In genomic region chr7:30558656-30559442, GRCm38 (mm10) we compare ENCODE assay signal across 8 mouse cellular contexts. TPM values are rescaled to one million over a fixed set of nuclear protein-coding genes. Genes with fewer than 3 reads are reported as not detected.
A peak's percentile ranks its signal among the peaks of the same experiment; 100 is the strongest.
DNase-seq lines count a peak whose midpoint lies in the region; ATAC-seq and TF ChIP-seq lines count a peak whose summit lies in the region.

No protein-coding gene starts in this region.

- no peaks in the 10 kb centered on the region for H3K27me3 ChIP-seq in embryonic facial prominence, embryonic 11.5 days (ENCODE audit: control insufficient read depth, insufficient read depth, low read length)
- H3K27me3 ChIP-seq in hindbrain, postnatal 0 days (ENCODE audit: insufficient read depth, low read length): no peaks in the 10 kb centered on the region
- H3K27me3 ChIP-seq in midbrain, embryonic 15.5 days (replicated peaks): no peaks in the 10 kb centered on the region

- peak overlapping the region; percentile 74 for H3K9ac ChIP-seq in embryonic facial prominence, embryonic 11.5 days (replicated peaks; ENCODE audit: low read length)
- H3K9ac ChIP-seq in hindbrain, postnatal 0 days (replicated peaks; ENCODE audit: low read length): peak overlapping the region; percentile 64
- H3K9ac ChIP-seq in midbrain, embryonic 15.5 days: peak overlapping the region; percentile 70

- ATAC-seq in embryonic facial prominence, embryonic 11.5 days (replicated peaks; ENCODE audit: insufficient number of reproducible peaks, low FRiP score, low TSS enrichment, low read depth): no peak
- ATAC-seq in hindbrain, postnatal 0 days: no peak
- ATAC-seq in midbrain, embryonic 15.5 days (replicated peaks): no peak
- no peak for ATAC-seq in monocyte, adult 5-6 weeks (replicated peaks; ENCODE audit: insufficient number of reproducible peaks, low FRiP score, low TSS enrichment, poor library complexity, severe bottlenecking)

- H3K4me3 ChIP-seq in lung, adult 2 months (replicated peaks; ENCODE audit: extremely low read depth, low read depth, low read length): peak overlapping the region; percentile 68
- H3K4me3 ChIP-seq in embryonic facial prominence, embryonic 11.5 days (ENCODE audit: low read depth, low read length): peak overlapping the region; percentile 62
- peak overlapping the region; percentile 60 for H3K4me3 ChIP-seq in hindbrain, postnatal 0 days (ENCODE audit: low read length)
- H3K4me3 ChIP-seq in midbrain, embryonic 15.5 days: peak overlapping the region; percentile 60

- peaks cover 6% of the 10 kb centered on the region for H3K4me1 ChIP-seq in lung, adult 2 months (ENCODE audit: control insufficient read depth, insufficient read depth, low read length)
- H3K4me1 ChIP-seq in embryonic facial prominence, embryonic 11.5 days (ENCODE audit: control insufficient read depth, insufficient read depth, low read length): no peaks in the 10 kb centered on the region
- peaks cover 10% of the 10 kb centered on the region for H3K4me1 ChIP-seq in hindbrain, postnatal 0 days (ENCODE audit: insufficient read depth, low read length)
- peaks cover 30% of the 10 kb centered on the region for H3K4me1 ChIP-seq in midbrain, embryonic 15.5 days

- H3K4me2 ChIP-seq in embryonic facial prominence, embryonic 11.5 days (ENCODE audit: low read depth, low read length): peak overlapping the region; percentile 88
- H3K4me2 ChIP-seq in hindbrain, postnatal 0 days (ENCODE audit: low read depth, low read length): peak overlapping the region; percentile 99
- H3K4me2 ChIP-seq in midbrain, embryonic 15.5 days: peak overlapping the region; percentile 97

- no peaks in the 10 kb centered on the region for H3K9me3 ChIP-seq in embryonic facial prominence, embryonic 11.5 days (replicated peaks; ENCODE audit: control insufficient read depth, low read length)
- H3K9me3 ChIP-seq in hindbrain, postnatal 0 days (ENCODE audit: low read length): no peaks in the 10 kb centered on the region
- H3K9me3 ChIP-seq in midbrain, embryonic 15.5 days: no peaks in the 10 kb centered on the region

- TF ChIP-seq POLR2A in lung, adult 2 months (IDR thresholded peaks at IDR 0.05; ENCODE audit: borderline replicate concordance, extremely low read depth, low read depth, low read length): no peak

- no peak overlapping the region for H3K27ac ChIP-seq in embryonic facial prominence, embryonic 11.5 days (replicated peaks; ENCODE audit: low read depth, low read length)
- peak overlapping the region; percentile 71; the same call in 1 of the 2 replicates for H3K27ac ChIP-seq in hindbrain, postnatal 0 days
- H3K27ac ChIP-seq in midbrain, embryonic 15.5 days: peak overlapping the region; percentile 71

- WGBS in lung, adult 2 months: 8% methylated on average over 12 of the region's 12 CpGs
- WGBS in embryonic facial prominence, embryonic 11.5 days: 15% methylated on average over 12 of the region's 12 CpGs
- WGBS in hindbrain, postnatal 0 days: 14% methylated on average over 12 of the region's 12 CpGs
- 17% methylated on average over 12 of the region's 12 CpGs for WGBS in midbrain, embryonic 15.5 days

- no peak for DNase-seq in lung, adult 2 months
- no peak for DNase-seq in lung, postnatal 14 days
- DNase-seq in embryonic facial prominence, embryonic 11.5 days (ENCODE audit: low spot score): no peak
- DNase-seq in hindbrain, postnatal 0 days (ENCODE audit: low spot score): no peak
- DNase-seq in Muller cell, postnatal 12 days (ENCODE audit: inconsistent ontology term): no peak
- DNase-seq in gastrocnemius, postnatal 25 days: no peak

- peaks cover 10% of the 10 kb centered on the region for H3K36me3 ChIP-seq in embryonic facial prominence, embryonic 11.5 days (replicated peaks; ENCODE audit: control insufficient read depth, insufficient read depth, low read depth, low read length)
- peaks cover 19% of the 10 kb centered on the region for H3K36me3 ChIP-seq in hindbrain, postnatal 0 days (ENCODE audit: insufficient read depth, low read length)
- peaks cover 28% of the 10 kb centered on the region; the same call in 1 of the 2 replicates for H3K36me3 ChIP-seq in midbrain, embryonic 15.5 days (replicated peaks)

- no peak for TF ChIP-seq CTCF in lung, adult 2 months (IDR thresholded peaks at IDR 0.05; ENCODE audit: insufficient read depth, low read length)
- no peak for TF ChIP-seq CTCF in hindbrain, postnatal 0 days (IDR thresholded peaks at IDR 0.05; ENCODE audit: low read depth)

RNA-seq across cellular contexts. Expression of gene Lin37, which starts 0.8 kb away (rescaled TPM):
- 27.1 and 29.4 TPM in 2 replicates for polyA plus RNA-seq in lung, adult 2 months (2012; rRNA removed)
- polyA plus RNA-seq in embryonic facial prominence, embryonic 11.5 days (2014; fragmentation: Nextera tagmentation; extraction: Ambion mirVana): 40.2 and 44.8 TPM in 2 replicates
- total RNA-seq in hindbrain, postnatal 0 days (2014; rRNA removed): 14.3 and 21.0 TPM in 2 replicates
- polyA plus RNA-seq in hindbrain, postnatal 0 days (2015; fragmentation: Nextera tagmentation; extraction: Ambion mirVana): 45.0 and 48.0 TPM in 2 replicates
- 53.6 and 63.8 TPM in 2 replicates for polyA plus RNA-seq in midbrain, embryonic 15.5 days (2015; fragmentation: Nextera tagmentation; extraction: Ambion mirVana)
- total RNA-seq in monocyte, adult 5-6 weeks (2017): 8.1 to 26.1 TPM (median 10.0 TPM) in 3 replicates
- 10 to 100 TPM in 1 of 2 experiments, 1 to 10 TPM in 1; 8.4 to 10.3 TPM for total RNA-seq in gastrocnemius, postnatal 25 days (2021)

RNA-seq across cellular contexts. Expression of gene U2af1l4, which starts 4.3 kb away (rescaled TPM):
- polyA plus RNA-seq in lung, adult 2 months (2012; rRNA removed): 47.6 and 50.1 TPM in 2 replicates
- polyA plus RNA-seq in embryonic facial prominence, embryonic 11.5 days (2014; fragmentation: Nextera tagmentation; extraction: Ambion mirVana): 99.9 and 102 TPM in 2 replicates
- total RNA-seq in hindbrain, postnatal 0 days (2014; rRNA removed): 41.7 and 53.4 TPM in 2 replicates
- polyA plus RNA-seq in hindbrain, postnatal 0 days (2015; fragmentation: Nextera tagmentation; extraction: Ambion mirVana): 103 and 104 TPM in 2 replicates
- 87.2 and 90.7 TPM in 2 replicates for polyA plus RNA-seq in midbrain, embryonic 15.5 days (2015; fragmentation: Nextera tagmentation; extraction: Ambion mirVana)
- total RNA-seq in monocyte, adult 5-6 weeks (2017): 66.7 to 101 TPM (median 99.2 TPM) in 3 replicates
- total RNA-seq in gastrocnemius, postnatal 25 days (2021): 10 to 100 TPM; 54.1 to 55.6 TPM

RNA-seq across cellular contexts. Expression of gene Gm49396, which starts 4.3 kb away (rescaled TPM):
- polyA plus RNA-seq in lung, adult 2 months (2012; rRNA removed): 2.2 and 3.9 TPM in 2 replicates
- 5.9 and 7.0 TPM in 2 replicates for polyA plus RNA-seq in embryonic facial prominence, embryonic 11.5 days (2014; fragmentation: Nextera tagmentation; extraction: Ambion mirVana)
- 2.9 and 3.7 TPM in 2 replicates for total RNA-seq in hindbrain, postnatal 0 days (2014; rRNA removed)
- 6.4 and 7.0 TPM in 2 replicates for polyA plus RNA-seq in hindbrain, postnatal 0 days (2015; fragmentation: Nextera tagmentation; extraction: Ambion mirVana)
- 18.5 and 20.7 TPM in 2 replicates for polyA plus RNA-seq in midbrain, embryonic 15.5 days (2015; fragmentation: Nextera tagmentation; extraction: Ambion mirVana)
- total RNA-seq in monocyte, adult 5-6 weeks (2017): 3.5 to 14.5 TPM (median 11.1 TPM) in 3 replicates
- total RNA-seq in gastrocnemius, postnatal 25 days (2021): 1 to 10 TPM; 1.6 to 2.2 TPM

RNA-seq across cellular contexts. Expression of gene Psenen, which starts 4.6 kb away (rescaled TPM):
- 92.5 and 133 TPM in 2 replicates for polyA plus RNA-seq in lung, adult 2 months (2012; rRNA removed)
- polyA plus RNA-seq in embryonic facial prominence, embryonic 11.5 days (2014; fragmentation: Nextera tagmentation; extraction: Ambion mirVana): 108 and 110 TPM in 2 replicates
- 72.0 and 90.4 TPM in 2 replicates for total RNA-seq in hindbrain, postnatal 0 days (2014; rRNA removed)
- polyA plus RNA-seq in hindbrain, postnatal 0 days (2015; fragmentation: Nextera tagmentation; extraction: Ambion mirVana): 154 and 155 TPM in 2 replicates
- polyA plus RNA-seq in midbrain, embryonic 15.5 days (2015; fragmentation: Nextera tagmentation; extraction: Ambion mirVana): 121 and 123 TPM in 2 replicates
- total RNA-seq in monocyte, adult 5-6 weeks (2017): 76.7 to 145 TPM (median 135 TPM) in 3 replicates
- total RNA-seq in gastrocnemius, postnatal 25 days (2021): 10 to 100 TPM; 91.2 to 92.1 TPM

RNA-seq across cellular contexts. Expression of gene Igflr1, which starts 6.4 kb away (rescaled TPM):
- 9.6 and 12.0 TPM in 2 replicates for polyA plus RNA-seq in lung, adult 2 months (2012; rRNA removed)
- 1.5 and 2.9 TPM in 2 replicates for polyA plus RNA-seq in embryonic facial prominence, embryonic 11.5 days (2014; fragmentation: Nextera tagmentation; extraction: Ambion mirVana)
- total RNA-seq in hindbrain, postnatal 0 days (2014; rRNA removed): 5.6 TPM in 1 of 2 replicates, not detected in the other
- 2.6 and 3.4 TPM in 2 replicates for polyA plus RNA-seq in hindbrain, postnatal 0 days (2015; fragmentation: Nextera tagmentation; extraction: Ambion mirVana)
- polyA plus RNA-seq in midbrain, embryonic 15.5 days (2015; fragmentation: Nextera tagmentation; extraction: Ambion mirVana): 8.0 and 8.1 TPM in 2 replicates
- 0.43 TPM in 1 of 3 replicates, not detected in the others for total RNA-seq in monocyte, adult 5-6 weeks (2017)
- total RNA-seq in gastrocnemius, postnatal 25 days (2021): under 1 TPM; 0.46 to 0.75 TPM
